Mouse (Mus musculus) left cerebral cortex, adult 11 months (tissue): Measurements from ENCODE around the gene Hoxd10.

Source experiments
- DNase-seq: peaks from one replicate; pipeline ENCODE4 v3.0.0; 2022; ENCODE audit warnings: low spot score

The Hoxd10 gene

DNA sequence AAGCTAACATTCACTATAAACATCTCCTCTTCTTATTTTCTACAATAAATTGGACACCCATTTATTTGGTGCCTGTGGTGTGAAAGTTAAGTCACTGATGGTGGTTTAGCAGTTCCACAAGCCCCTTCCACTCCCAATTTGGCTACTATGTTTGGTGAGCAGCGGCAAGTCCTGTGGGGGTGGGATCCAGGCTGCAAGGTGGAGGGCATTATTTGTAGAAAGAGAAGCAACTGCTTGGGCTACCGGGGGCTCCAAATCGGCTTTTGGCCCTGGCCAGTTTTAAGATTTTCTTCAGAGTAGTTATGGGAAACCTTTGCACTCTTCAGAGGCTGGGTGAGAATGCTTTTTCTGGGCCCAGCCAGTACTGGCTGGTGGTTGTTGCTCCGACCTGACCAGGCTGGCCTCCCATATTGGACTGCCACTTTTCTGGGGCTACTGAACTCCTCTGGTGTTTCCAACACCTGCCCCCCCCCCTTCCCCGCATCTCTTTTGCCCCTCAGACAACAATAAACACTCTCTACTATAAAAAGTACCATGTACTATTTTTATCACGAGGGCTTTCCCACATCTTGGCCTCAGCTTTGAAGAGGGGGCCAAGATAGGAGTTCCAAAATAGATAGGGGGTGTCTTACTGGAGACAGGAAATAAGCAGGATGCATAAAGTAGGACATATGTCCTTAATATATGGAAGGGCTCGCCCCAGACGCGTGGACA is 40.2 kb downstream of the Hoxd10 start:
- no peak for DNase-seq

DNA sequence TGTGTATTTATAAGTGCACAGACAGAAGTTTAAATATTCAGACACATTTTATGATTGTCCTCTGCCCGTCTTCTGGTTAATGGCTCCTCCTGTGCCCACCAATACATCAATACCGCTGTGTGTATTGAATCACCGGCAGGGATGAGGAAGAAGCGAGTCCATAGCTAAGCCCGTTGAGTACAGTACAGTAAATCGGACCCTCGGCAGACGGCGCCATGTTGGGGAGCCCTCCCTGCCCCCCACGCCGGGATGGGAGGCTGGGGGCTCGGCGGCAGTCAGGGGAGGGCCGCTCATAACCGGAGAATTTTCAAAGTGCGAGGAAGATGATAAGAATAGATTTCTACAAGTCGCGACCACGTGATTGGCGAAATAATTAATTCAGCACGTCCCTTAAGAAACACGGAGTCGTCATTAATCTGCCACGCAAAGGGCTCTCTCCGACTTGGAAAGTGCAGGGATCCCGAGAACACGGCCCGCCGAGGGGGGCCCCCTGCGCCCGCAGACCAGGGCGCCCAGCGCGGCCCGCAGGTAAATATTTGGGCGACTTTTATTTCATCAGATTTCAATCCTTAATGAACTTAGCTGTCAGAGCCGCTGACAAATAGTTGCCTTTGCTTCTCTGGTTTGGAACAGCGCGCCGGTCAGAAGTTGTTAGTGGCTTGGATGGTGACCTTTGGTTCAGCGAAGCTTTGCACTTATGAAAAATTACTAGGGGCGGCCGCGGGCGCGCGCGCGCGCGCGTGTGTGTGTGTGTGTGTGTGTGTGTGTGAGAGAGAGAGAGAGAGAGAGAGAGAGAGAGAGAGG is 41.0 kb downstream of the Hoxd10 start:
- no peak for DNase-seq

DNA sequence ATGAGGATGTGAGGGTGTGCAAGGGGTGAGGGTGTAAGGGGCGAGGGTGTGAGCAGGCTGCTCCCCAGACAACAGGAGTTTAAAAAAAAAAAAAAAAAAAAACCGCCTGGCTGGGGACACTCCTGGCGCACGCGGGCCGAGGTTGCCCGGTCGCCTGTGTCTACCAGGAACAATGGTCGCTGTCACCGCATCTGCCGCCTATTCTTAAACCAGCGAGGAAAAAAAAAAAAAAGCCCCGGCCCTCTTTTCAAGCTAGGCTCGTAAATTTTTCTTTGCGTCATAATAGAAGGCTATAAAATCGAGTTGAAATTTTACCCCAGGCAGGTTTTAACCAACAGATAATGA is 41.6 kb downstream of the Hoxd10 start:
- no peak for DNase-seq

DNA sequence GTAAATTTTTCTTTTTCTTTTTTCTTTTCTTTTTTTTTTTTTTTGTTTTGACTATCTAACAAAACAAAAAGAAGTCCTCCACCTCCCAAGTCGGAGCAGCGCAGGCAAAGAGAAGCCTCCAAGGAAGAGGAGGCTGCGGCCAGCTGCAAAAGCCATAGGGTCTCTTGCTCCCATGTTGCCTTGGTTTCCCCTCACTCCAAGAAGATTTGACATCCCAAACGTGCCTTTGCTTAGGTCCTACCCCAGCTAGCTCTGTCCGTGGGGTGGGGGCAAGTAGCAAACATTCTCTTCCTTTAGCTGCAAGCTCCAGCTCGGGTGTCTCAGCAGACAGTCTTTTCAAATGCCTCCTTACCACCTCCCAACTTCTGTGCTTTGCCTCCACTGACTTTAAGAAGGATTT is 42.0 kb downstream of the Hoxd10 start:
- no peak for DNase-seq

DNA sequence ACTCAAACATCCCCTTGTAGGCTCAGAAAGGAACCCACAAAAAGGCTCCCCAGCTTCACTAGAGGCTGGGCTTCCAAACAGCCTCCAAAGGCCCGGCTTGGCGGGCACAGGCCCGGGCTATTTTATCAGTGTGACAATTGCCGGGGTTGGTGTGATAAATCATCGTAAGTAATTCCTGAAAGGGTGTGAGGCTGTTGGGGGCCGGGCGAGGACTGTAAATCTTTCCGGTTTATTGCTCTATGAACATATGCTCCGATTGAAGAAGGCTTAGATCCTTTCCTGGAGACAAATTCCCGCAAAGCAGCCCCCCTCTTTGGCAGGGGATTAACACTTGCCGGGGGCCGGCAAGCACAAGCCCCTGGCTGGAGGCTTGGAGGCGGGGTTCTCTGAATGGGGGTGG is 42.7 kb downstream of the Hoxd10 start:
- no peak for DNase-seq

DNA sequence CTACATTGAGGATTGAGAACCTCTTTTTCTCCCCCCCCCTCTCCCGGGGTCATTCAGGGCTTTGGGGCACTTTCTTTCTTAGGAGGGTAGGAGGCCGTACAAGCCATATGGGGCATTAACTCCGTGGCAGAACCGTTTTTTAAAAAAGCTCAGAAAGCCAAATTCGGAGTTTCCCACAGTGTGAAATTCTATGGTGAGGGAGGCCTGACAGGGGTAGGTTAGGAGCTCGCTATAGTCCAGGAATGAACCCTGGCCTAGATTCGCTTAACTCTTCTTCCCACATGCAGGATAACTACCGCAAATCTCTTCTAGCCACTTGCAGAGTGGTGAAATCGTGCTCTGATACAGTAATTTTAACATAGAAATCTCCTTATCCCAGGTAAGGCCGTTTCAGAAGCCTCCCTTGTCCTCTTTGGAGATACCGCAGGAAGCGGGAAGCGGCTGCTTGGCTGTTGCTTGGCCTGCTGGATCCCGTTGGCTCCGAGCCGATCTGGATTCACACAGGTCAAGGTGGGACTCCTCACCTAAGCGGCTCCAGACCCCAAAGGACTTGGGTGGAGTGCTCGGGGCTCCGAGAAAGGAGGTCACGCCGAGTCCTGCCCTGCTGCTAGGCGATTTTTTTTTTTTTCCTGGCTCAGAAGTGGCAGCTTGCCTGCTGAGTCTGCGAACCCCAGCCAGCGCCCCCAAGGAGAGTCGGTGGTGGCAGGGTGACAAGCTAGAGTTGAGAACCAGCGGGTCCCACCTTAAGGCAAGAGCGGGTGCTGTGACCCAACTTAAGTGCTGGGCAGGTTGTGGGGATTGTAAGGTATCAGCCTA is 43.5 kb downstream of the Hoxd10 start:
- no peak for DNase-seq

DNA sequence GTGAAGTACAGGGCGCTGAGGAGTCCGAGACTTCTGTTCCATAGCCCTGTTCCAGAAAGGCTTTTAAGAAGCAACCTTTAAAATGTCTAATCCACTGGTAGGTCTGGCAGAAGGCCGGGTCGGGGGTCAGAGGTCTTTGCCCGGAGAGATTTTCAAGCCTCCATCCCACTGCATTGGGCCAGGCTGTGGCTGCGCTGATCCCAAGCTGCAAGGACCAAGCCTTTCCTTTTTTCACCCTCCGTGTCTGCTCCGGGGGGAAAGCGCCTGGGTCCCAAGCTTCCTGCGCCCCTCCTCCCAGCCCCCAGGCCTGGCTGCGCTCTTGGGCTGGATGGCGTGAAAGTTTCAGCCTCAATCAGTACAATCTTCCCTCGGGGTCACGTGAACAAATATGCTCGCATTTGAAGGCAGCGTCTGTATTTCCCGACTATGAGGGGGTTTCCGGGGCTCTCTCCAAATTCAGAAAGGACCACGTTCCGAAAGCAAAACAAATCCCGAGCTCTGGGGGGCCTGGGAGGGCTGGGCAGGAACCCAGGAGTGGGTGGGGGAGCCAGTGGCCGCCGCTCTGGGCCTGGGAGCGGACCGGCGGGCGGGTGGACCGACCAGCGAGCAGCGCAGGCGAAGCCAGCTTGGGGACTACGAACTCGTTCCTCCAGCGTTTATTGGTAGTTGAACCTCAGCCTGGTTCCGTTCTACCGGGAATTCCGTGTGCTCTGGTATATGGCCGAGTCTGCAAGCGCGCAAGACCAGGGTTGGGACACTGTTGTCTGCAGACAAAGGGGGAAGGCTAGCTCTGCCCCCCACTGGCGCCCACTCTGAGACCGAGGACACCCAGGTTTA is 44.3 kb downstream of the Hoxd10 start:
- no peak for DNase-seq

DNA sequence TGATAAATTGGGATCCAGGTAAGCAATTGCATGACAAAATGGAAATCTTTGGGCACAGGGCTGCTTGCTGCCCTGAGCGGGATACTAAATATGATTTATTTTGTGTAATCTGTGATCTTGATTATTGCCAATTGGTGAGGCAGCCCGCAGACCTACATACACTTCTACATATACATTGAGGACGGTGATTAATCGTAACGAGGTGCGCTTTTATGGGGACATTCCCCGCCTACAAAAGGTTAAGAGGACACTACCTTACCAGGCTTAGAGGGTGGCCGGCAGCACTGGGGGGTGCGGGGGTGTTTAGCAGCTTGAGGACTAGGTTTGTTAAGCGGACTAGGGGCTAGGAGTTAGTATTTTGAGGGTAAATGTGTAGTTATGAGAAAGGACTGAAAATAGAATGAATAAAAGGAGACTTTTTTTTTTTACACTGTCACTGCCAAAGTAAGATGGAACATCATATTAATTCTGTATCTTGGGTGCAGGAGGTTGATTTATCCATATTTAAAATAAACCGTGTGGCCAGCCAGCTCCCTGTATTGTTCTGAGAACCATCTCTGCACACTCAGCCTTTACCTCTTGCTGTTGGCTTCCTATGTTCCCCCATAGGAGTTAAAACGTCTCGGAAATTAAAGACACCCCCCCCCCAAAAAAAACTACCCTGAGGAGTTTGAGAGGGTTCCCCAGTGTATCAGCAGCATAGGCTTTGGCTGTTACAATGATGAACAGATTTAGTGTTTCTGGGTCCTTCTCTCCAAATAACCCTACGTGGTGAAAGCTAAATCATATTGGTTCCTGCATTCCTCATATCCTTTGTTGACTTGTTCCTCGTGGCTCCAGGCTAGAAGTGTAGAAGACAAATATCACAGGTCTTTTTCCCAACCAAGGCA is 45.2 kb downstream of the Hoxd10 start:
- DNase-seq, result no peak

DNA sequence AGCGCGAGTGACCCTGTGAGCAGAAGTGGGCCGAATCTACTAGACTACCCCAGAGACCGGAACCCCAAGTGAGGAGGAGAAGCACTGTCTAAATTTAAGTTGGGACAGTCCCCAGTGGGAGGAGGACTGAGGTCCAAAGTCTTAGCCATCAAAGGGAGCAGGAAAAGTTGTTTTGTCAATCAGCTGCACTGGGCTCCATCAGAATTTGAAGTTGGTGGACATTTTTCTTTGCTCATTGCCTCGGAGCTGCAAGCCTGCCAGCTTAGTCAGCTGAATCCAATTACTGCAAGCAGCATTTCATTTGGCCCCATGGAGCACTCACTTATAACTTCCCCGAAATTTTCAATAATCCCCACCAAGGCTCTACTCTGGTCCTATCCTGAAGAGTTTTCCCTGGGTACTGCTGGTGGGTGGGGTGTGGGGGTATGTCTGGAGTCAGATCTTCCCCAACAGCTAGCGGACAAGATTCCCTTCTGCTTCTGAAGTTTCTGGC is 45.9 kb downstream of the Hoxd10 start:
- DNase-seq, result no peak

DNA sequence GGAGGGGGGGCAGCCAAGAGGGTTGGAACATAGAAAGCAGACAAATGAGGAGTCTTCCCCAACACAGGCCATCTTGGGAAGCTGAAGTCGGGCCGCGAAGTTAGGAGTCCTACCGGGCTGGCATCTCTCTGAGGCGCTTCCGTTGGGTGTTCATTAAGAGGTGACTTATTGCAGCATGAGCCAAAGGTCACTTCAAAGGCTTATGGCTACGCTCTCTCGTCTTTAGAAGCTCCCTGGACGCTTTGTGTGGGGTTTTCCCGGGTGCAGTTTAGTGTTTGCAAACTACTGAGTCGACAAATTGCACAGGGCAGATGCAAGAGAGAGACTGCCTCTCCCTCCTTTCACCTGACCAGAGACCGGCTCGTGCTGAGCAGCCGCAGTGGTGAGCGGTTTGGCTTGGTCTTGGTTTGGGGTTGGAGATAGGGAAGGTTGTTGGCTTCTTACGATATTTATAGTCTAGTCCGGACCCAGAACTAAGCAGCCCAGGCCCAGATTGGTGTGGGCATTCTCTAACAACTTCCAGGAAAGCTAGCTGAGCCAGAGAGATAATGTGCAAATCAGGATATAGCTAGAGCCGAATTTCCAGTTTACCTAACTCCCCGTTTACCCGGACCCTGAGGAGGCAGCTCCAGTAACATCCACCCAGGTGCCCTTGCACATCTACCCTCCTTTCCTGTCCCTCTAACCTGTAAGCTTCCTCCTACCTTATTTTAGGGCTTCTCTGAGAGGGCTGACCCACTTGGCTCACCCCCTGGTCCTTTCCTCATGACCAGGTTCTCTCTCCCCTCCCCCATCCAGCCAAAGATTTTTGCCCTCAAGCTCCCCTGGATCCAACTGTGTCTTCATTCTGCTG is 47.1 kb downstream of the Hoxd10 start:
- no peak for DNase-seq

DNA sequence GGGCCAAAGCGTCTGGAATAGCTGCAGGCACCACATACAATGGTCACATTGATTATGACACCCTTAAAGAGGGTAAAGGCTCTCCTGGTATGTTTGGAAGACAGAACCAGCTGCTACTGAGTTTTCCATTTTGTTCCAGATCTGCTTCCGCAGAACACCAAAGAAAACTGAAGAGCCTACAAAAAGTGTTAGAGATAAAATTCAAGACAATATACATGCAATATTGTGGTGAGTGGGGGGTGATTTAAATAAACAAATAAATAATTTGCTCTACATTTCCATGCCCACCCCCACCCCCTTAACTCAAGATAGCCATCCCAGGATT is 47.7 kb downstream of the Hoxd10 start:
- no peak for DNase-seq

DNA sequence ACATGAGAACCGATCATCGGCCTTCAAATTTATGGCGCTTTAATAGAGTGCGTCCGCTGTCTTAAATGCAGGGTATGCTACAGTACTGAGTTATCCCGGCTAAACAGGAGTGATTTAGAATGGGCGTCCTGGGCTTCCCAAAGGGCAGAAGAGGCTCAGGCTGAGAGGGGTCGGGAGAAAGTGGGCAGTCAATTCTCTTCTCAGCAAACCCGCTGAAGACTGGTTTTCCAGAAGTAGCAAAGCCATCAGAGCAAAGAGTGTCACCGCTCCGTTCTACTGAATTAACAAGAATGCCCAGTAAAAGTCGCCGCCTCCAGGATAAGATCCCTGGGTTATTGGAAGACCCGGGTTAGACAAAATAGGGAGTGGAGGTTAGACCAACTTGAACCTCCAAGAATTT is 48.1 kb downstream of the Hoxd10 start:
- no peak for DNase-seq

DNA sequence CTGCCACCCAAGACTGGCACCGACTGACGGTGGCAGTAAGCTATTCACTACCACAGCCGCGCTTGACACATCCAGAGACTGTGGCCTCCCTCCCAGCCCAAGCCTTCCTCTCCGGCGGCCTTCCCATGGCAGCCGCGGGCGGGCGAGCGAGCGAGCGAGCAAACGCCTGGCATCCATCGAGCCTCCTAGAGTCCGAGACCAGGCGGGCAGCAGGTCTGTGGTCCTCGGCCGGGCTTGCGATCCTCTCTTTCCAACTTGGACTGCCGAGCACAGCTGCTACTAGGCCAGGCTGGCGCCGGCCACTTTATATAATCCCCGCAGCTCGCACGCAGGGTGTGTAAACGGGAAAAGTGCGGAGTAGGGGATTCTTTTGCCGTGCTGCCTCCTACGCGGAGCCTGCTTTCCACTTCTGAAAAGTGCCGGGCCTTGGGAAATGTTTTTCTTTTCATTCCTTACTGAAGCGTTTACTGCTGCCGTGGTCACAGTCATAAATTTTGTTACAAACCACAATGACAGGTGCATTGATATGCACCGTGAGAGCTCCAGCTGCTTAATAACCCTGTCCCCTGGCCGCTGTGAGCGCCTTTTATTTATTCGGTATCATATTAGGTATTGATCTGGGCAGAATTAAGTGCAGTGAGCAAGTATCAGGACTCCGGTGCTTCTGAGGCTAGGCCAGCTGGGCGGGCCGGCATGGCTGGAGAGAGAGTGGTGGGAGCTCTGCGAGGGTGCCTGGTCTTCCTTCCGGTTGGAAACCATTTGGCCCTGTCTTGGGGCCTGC is 48.8 kb downstream of the Hoxd10 start:
- no peak for DNase-seq

DNA sequence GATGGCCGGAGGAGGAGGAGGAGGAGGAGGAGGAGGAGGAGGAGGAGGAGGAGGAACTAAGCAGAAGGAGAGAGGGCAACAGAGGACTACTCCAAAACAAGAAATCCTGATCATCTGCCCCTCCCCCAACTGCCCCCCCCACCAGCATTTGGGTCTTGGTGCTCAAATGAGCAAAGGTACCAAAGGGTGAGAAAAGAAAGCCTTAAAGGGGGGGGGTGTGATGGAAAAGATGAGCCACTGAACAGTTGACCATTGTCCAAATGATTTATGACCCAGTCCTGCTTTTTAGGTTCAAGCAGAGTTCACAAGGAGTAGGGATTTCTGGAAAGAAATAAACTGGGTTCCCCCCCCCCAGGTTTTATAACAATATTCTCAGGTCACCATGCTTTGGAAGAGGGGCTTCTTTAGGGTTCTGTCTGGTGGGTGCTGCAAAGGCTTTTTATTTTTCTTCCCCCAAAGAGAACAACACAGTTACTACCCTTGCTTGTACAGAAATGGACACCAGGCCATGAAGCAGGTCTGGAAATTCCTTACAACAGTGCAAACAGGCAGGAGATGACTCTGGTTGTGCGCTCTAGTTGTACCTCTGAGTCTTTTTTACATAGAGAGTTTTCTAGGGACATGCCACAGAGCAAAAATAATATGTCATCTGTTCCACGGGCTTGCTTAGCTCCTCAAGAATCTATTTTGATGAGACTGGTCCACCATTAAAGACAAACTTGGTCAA is 49.7 kb downstream of the Hoxd10 start:
- DNase-seq, result no peak

DNA sequence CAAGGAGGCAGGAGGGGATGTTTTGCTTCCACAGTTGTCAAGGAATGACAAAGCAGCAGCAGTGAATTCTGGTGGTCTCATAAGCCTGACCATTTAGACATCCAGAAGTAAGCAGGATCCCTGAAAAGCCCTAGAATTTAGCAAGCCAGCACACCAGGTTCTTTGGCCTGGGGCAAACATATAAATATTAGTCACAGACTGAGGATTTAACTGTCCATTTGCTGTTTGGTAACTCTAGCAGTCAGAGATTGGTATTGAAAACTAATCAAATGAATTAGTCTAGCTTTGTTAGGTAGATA is 50.2 kb downstream of the Hoxd10 start:
- no peak for DNase-seq
